Mouse (Mus musculus) Muller cell, postnatal 12 days (primary cell): ENCODE data around the gene Rnf220.

ENCODE experiments used
- DNase-seq: peaks from one replicate; pipeline ENCODE4 v3.0.0-alpha.2; 2015; ENCODE audit errors: inconsistent ontology term

Rnf220 gene

GRCm38 (mm10) chr4:117489566-117489965 is 7.3 kb downstream of the Rnf220 start:
- no peak for DNase-seq

GRCm38 (mm10) chr4:117487471-117487870 is 9.4 kb downstream of the Rnf220 start:
- DNase-seq: no peak

GRCm38 (mm10) chr4:117486188-117486587 is 10.7 kb downstream of the Rnf220 start:
- no peak for DNase-seq

- DNase-seq: no peak
These were observed 11.6 kb downstream of the Rnf220 start for GRCm38 (mm10) chr4:117485045-117485780.

GRCm38 (mm10) chr4:117484256-117485044 is 12.4 kb downstream of the Rnf220 start:
- DNase-seq: peak; percentile 85

GRCm38 (mm10) chr4:117483931-117484255 is 13.0 kb downstream of the Rnf220 start:
- DNase-seq: peak; percentile 59

- no peak for DNase-seq
These were observed 14.7 kb downstream of the Rnf220 start for GRCm38 (mm10) chr4:117482103-117482502.

GRCm38 (mm10) chr4:117480611-117481445 is 16.0 kb downstream of the Rnf220 start:
- no peak for DNase-seq

- no peak for DNase-seq
These were observed 16.9 kb downstream of the Rnf220 start for GRCm38 (mm10) chr4:117479951-117480350.

- no peak for DNase-seq
These were observed 18.7 kb downstream of the Rnf220 start for GRCm38 (mm10) chr4:117478101-117478673.

GRCm38 (mm10) chr4:117477401-117477800 is 19.5 kb downstream of the Rnf220 start:
- DNase-seq: no peak

GRCm38 (mm10) chr4:117476777-117477176 is 20.1 kb downstream of the Rnf220 start:
- no peak for DNase-seq

GRCm38 (mm10) chr4:117476355-117476754 is 20.5 kb downstream of the Rnf220 start:
- no peak for DNase-seq

GRCm38 (mm10) chr4:117473985-117474354 is 22.9 kb downstream of the Rnf220 start:
- no peak for DNase-seq

- DNase-seq: no peak
These were observed 23.4 kb downstream of the Rnf220 start for GRCm38 (mm10) chr4:117473291-117473984.

- peak; percentile 82 for DNase-seq
These were observed 27.4 kb downstream of the Rnf220 start for GRCm38 (mm10) chr4:117469471-117469870.

- DNase-seq: no peak
These were observed 28.9 kb downstream of the Rnf220 start for GRCm38 (mm10) chr4:117467936-117468335.

GRCm38 (mm10) chr4:117449151-117449550 is 47.7 kb downstream of the Rnf220 start:
- no peak for DNase-seq

GRCm38 (mm10) chr4:117447926-117448325 is 48.9 kb downstream of the Rnf220 start:
- DNase-seq: no peak

- DNase-seq: peak; percentile 29
These were observed 51.2 kb downstream of the Rnf220 start for GRCm38 (mm10) chr4:117445516-117446207.

- DNase-seq: no peak
These were observed 57.9 kb downstream of the Rnf220 start for GRCm38 (mm10) chr4:117438919-117439318.
